Mouse (Mus musculus): ENCODE data around the gene Pygo1. TPM values are rescaled to one million over a fixed set of nuclear protein-coding genes. Genes with fewer than 3 reads are reported as not detected.

Gene Pygo1
- polyA plus RNA-seq, 2 experiments = 8.4 to 11.0 TPM

DNA sequence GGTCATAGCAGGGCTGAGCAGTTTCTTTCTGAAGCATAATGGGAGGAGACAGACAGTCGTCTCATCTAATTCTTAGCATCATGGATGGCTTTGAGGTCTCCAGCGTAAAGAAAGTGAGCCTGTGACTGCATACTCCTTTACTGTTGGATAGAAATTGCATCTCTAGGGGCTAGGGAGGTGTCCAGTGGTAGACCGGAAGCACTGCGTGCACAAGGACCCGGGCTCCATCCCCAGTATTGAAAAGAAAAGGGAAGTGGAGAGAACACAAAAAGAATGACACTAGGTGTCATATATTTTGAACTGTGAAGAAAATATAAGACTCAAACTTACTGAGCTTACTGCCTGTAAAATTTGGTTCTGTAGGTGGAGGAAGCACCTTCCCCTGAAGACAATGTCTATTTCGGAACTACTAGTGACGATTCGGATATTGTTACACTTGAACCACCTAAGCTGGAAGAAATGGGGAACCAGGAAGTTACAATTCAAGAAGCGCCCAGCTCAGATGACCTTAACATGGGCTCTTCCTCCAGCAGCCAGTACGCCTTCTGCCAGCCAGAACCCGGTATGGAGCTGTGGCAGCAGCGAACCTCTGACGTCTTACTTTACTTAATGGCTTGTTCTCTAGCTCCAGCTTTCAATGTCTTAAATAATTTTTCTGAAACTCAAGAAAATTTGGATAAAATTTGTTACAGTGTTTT is 76.0 kb downstream of the Pygo1 start:
- H3K27ac ChIP-seq (replicated peaks; ENCODE audit: low read depth, low read length) = no peak overlapping the region
- no peak overlapping the region for H3K9ac ChIP-seq (ENCODE audit: low read depth, low read length, severe bottlenecking)
- DNase-seq (ENCODE audit: low spot score) (no peak), ATAC-seq (ENCODE audit: low FRiP score, low read depth) (no peak)
- no peak overlapping the region for H3K4me3 ChIP-seq (replicated peaks; ENCODE audit: low read length)
- H3K27me3 ChIP-seq (ENCODE audit: control insufficient read depth, insufficient read depth, low read length) = no peaks in the 10 kb centered on the region
- no peak for TF ChIP-seq POLR2A (IDR thresholded peaks at IDR 0.05; ENCODE audit: borderline replicate concordance, extremely low read depth, insufficient read depth, insufficient read length)
- H3K36me3 ChIP-seq (ENCODE audit: control insufficient read depth, insufficient read depth, low read length) = peaks cover 9% of the 10 kb centered on the region
- 85% methylated on average over 13 of the region's 13 CpGs for WGBS
- H3K4me1 ChIP-seq (ENCODE audit: control insufficient read depth, insufficient read depth, low read length) = no peaks in the 10 kb centered on the region
- no peak overlapping the region for H3K4me2 ChIP-seq (replicated peaks; ENCODE audit: low read depth, low read length, severe bottlenecking)
- H3K9me3 ChIP-seq (ENCODE audit: control insufficient read depth, low read length) = no peaks in the 10 kb centered on the region

Other genes starting within 250 kb of the Pygo1 start
- gene Prtg, start 118.8 kb upstream of the Pygo1 start, polyA plus RNA-seq (2012; rRNA removed) = 0.57 and 0.60 TPM in 2 replicates
- 0.46 and 0.87 TPM in 2 replicates for gene Prtg, start 118.8 kb upstream of the Pygo1 start, polyA plus RNA-seq (2014; fragmentation: Nextera tagmentation; extraction: Ambion mirVana)
- gene Dyx1c1, start 33.1 kb downstream of the Pygo1 start, polyA plus RNA-seq (2012; rRNA removed) = 1.3 and 1.6 TPM in 2 replicates
- 1.5 and 2.0 TPM in 2 replicates for gene Dyx1c1, start 33.1 kb downstream of the Pygo1 start, polyA plus RNA-seq (2014; fragmentation: Nextera tagmentation; extraction: Ambion mirVana)
- gene Gm44503, start 33.2 kb downstream of the Pygo1 start, polyA plus RNA-seq (2012; rRNA removed) = not detected in 2 replicates
- not detected in 2 replicates for gene Gm44503, start 33.2 kb downstream of the Pygo1 start, polyA plus RNA-seq (2014; fragmentation: Nextera tagmentation; extraction: Ambion mirVana)
- 8.1 and 9.9 TPM in 2 replicates for gene Ccpg1os, start 59.7 kb downstream of the Pygo1 start, polyA plus RNA-seq (2012; rRNA removed)
- 8.8 and 10.7 TPM in 2 replicates for gene Ccpg1os, start 59.7 kb downstream of the Pygo1 start, polyA plus RNA-seq (2014; fragmentation: Nextera tagmentation; extraction: Ambion mirVana)
- gene Ccpg1, start 59.8 kb downstream of the Pygo1 start, polyA plus RNA-seq (2012; rRNA removed) = 12.3 and 14.6 TPM in 2 replicates
- 28.1 and 28.3 TPM in 2 replicates for gene Ccpg1, start 59.8 kb downstream of the Pygo1 start, polyA plus RNA-seq (2014; fragmentation: Nextera tagmentation; extraction: Ambion mirVana)
- gene Pigb, start 114.7 kb downstream of the Pygo1 start, polyA plus RNA-seq (2012; rRNA removed) = 20.8 and 23.1 TPM in 2 replicates
- 15.2 and 17.2 TPM in 2 replicates for gene Pigb, start 114.7 kb downstream of the Pygo1 start, polyA plus RNA-seq (2014; fragmentation: Nextera tagmentation; extraction: Ambion mirVana)
- gene Rab27a, start 119.2 kb downstream of the Pygo1 start, polyA plus RNA-seq (2012; rRNA removed) = 4.5 and 5.7 TPM in 2 replicates
- 2.8 and 3.3 TPM in 2 replicates for gene Rab27a, start 119.2 kb downstream of the Pygo1 start, polyA plus RNA-seq (2014; fragmentation: Nextera tagmentation; extraction: Ambion mirVana)
- 0.04 and 0.06 TPM in 2 replicates for gene Khdc3, start 176.2 kb downstream of the Pygo1 start, polyA plus RNA-seq (2012; rRNA removed)
- 0.15 and 0.21 TPM in 2 replicates for gene Khdc3, start 176.2 kb downstream of the Pygo1 start, polyA plus RNA-seq (2014; fragmentation: Nextera tagmentation; extraction: Ambion mirVana)
- not detected in 2 replicates for gene Gm20509, start 176.8 kb downstream of the Pygo1 start, polyA plus RNA-seq (2012; rRNA removed)
- gene Gm20509, start 176.8 kb downstream of the Pygo1 start, polyA plus RNA-seq (2014; fragmentation: Nextera tagmentation; extraction: Ambion mirVana) = not detected in 2 replicates
- gene Rsl24d1, start 187.8 kb downstream of the Pygo1 start, polyA plus RNA-seq (2012; rRNA removed) = 63.1 and 66.0 TPM in 2 replicates
- gene Rsl24d1, start 187.8 kb downstream of the Pygo1 start, polyA plus RNA-seq (2014; fragmentation: Nextera tagmentation; extraction: Ambion mirVana) = 115 TPM in 2 replicates